17 mouse cellular contexts compared by ENCODE assay signal in genomic region chr9:82759979-82760378, GRCm38 (mm10).
DNase-seq lines count a peak whose midpoint lies in the region; ATAC-seq and TF ChIP-seq lines count a peak whose summit lies in the region.
"Had no signal": no experiment of that assay in that cellular context is flagged by ENCODE, and none has a peak within 500 bp of the region (broad histone marks: within the 10 kb centered on the region; RNA-seq: fewer than 3 reads in every experiment).

No protein-coding gene starts in this region.

- H3K27me3 ChIP-seq in lung, embryonic 14.5 days (ENCODE audit: insufficient read depth, low read length): no peaks in the 10 kb centered on the region
- no peaks in the 10 kb centered on the region for H3K27me3 ChIP-seq in limb, embryonic 14.5 days (ENCODE audit: control insufficient read depth, insufficient read depth, low read length)
- H3K27me3 ChIP-seq: embryonic facial prominence, embryonic 12.5 days; forebrain, embryonic 13.5 days; forebrain, embryonic 15.5 days had no signal

- H3K4me2 ChIP-seq in lung, embryonic 14.5 days: no peak overlapping the region
- no peak overlapping the region for H3K4me2 ChIP-seq in limb, embryonic 14.5 days (replicated peaks; ENCODE audit: low read depth, low read length, severe bottlenecking)
- H3K4me2 ChIP-seq: embryonic facial prominence, embryonic 12.5 days; forebrain, embryonic 13.5 days; forebrain, embryonic 15.5 days had no signal

- ATAC-seq in lung, embryonic 14.5 days (ENCODE audit: insufficient read depth): no peak
- peak; percentile 71 for ATAC-seq in limb, embryonic 14.5 days (ENCODE audit: low FRiP score, low read depth)
- ATAC-seq: forebrain, embryonic 15.5 days; forebrain, postnatal 0 days had no signal

- no peaks in the 10 kb centered on the region for H3K4me1 ChIP-seq in lung, embryonic 14.5 days (ENCODE audit: insufficient read depth)
- no peaks in the 10 kb centered on the region for H3K4me1 ChIP-seq in limb, embryonic 14.5 days (ENCODE audit: control insufficient read depth, insufficient read depth, low read length)
- H3K4me1 ChIP-seq: embryonic facial prominence, embryonic 10.5 days; embryonic facial prominence, embryonic 12.5 days; forebrain, embryonic 13.5 days; forebrain, embryonic 15.5 days had no signal

- H3K9me3 ChIP-seq in lung, embryonic 14.5 days (ENCODE audit: low read depth, low read length): no peaks in the 10 kb centered on the region
- no peaks in the 10 kb centered on the region for H3K9me3 ChIP-seq in limb, embryonic 14.5 days (ENCODE audit: control insufficient read depth, low read length)
- H3K9me3 ChIP-seq: embryonic facial prominence, embryonic 10.5 days; embryonic facial prominence, embryonic 12.5 days; forebrain, embryonic 13.5 days; forebrain, embryonic 15.5 days had no signal

- H3K4me3 ChIP-seq in lung, embryonic 14.5 days (ENCODE audit: low read depth, low read length): no peak overlapping the region
- H3K4me3 ChIP-seq in limb, embryonic 14.5 days (replicated peaks; ENCODE audit: low read length): no peak overlapping the region
- H3K4me3 ChIP-seq: embryonic facial prominence, embryonic 10.5 days; embryonic facial prominence, embryonic 12.5 days; forebrain, embryonic 13.5 days; forebrain, embryonic 15.5 days had no signal

- H3K36me3 ChIP-seq in lung, embryonic 14.5 days (ENCODE audit: insufficient read depth): no peaks in the 10 kb centered on the region
- H3K36me3 ChIP-seq in limb, embryonic 14.5 days (ENCODE audit: control insufficient read depth, insufficient read depth, low read length): no peaks in the 10 kb centered on the region
- H3K36me3 ChIP-seq: embryonic facial prominence, embryonic 10.5 days; embryonic facial prominence, embryonic 12.5 days; forebrain, embryonic 15.5 days had no signal

- no peak overlapping the region for H3K27ac ChIP-seq in lung, embryonic 14.5 days (ENCODE audit: low read depth)
- H3K27ac ChIP-seq in limb, embryonic 14.5 days (replicated peaks; ENCODE audit: low read depth, low read length): no peak overlapping the region
- H3K27ac ChIP-seq: embryonic facial prominence, embryonic 10.5 days; embryonic facial prominence, embryonic 12.5 days; forebrain, embryonic 13.5 days; forebrain, embryonic 15.5 days had no signal

- TF ChIP-seq CTCF in lung, embryonic 14.5 days (IDR thresholded peaks at IDR 0.05; ENCODE audit: low read depth): no peak
- TF ChIP-seq CTCF in brain, embryonic 14.5 days (IDR thresholded peaks at IDR 0.05; ENCODE audit: borderline replicate concordance, extremely low read depth, insufficient read depth, insufficient read length): no peak

- peak; percentile 7 to 10 for DNase-seq in cerebellum, postnatal 14 days
- DNase-seq in cerebellum, adult 11 months: no peak
- DNase-seq in lung, embryonic 14.5 days: peak; percentile 4
- no peak for DNase-seq in lung, adult 18-20 months
- peak; percentile 1 for DNase-seq in brain, embryonic 14.5 days (ENCODE audit: low read depth)
- peak; percentile 17 for DNase-seq in limb, embryonic 14.5 days (ENCODE audit: low spot score)
- no peak for DNase-seq in spleen, adult 12 weeks (ENCODE audit: low spot score)
- DNase-seq: adrenal gland, adult 2 months; adrenal gland, postnatal 10 days; adrenal gland, postnatal 25 days; cerebellum, adult 18-20 months; cerebellum, adult 9-10 months; forebrain, postnatal 0 days had no signal

- no peak overlapping the region for H3K9ac ChIP-seq in lung, embryonic 14.5 days
- H3K9ac ChIP-seq in limb, embryonic 14.5 days (ENCODE audit: low read depth, low read length, severe bottlenecking): no peak overlapping the region
- H3K9ac ChIP-seq: embryonic facial prominence, embryonic 12.5 days; forebrain, embryonic 13.5 days; forebrain, embryonic 15.5 days; forebrain, postnatal 0 days had no signal

- TF ChIP-seq POLR2A in brain, embryonic 14.5 days (IDR thresholded peaks at IDR 0.05; ENCODE audit: borderline replicate concordance, extremely low read depth, insufficient read depth, insufficient read length, poor library complexity, severe bottlenecking): no peak
- TF ChIP-seq POLR2A in limb, embryonic 14.5 days (IDR thresholded peaks at IDR 0.05; ENCODE audit: borderline replicate concordance, extremely low read depth, insufficient read depth, insufficient read length): no peak

- WGBS in lung, embryonic 14.5 days: 71% methylated on average over 5 of the region's 5 CpGs
- 42% methylated on average over 5 of the region's 5 CpGs for WGBS in limb, embryonic 14.5 days

Comparison
In these comparisons a context has a peak if more than half of its experiments do, and no peak if none do; other contexts are left out.
1. DNase-seq: peak in cerebellum, postnatal 14 days (2 of 2), lung, embryonic 14.5 days (single experiment), brain, embryonic 14.5 days (single experiment) and limb, embryonic 14.5 days (single experiment); none in cerebellum, adult 11 months (single experiment), lung, adult 18-20 months (0 of 2) and spleen, adult 12 weeks (single experiment).